Mouse (Mus musculus) heart, embryonic 14.5 days (tissue): ENCODE results near the gene Acod1. TPM values are rescaled to one million over a fixed set of nuclear protein-coding genes. Genes with fewer than 3 reads are reported as not detected.
A peak's percentile ranks its signal among the peaks of the same experiment; 100 is the strongest.

Experiments
- ATAC-seq: fragments of 200-750 bp; cut with Nextera tagmentation; 2 replicates; pipeline ENCODE4 v1.8.0; 2017; ENCODE audit warnings: low read depth, moderate TSS enrichment; ENCODE audit not compliant: insufficient number of reproducible peaks, insufficient read depth, low FRiP score
- H3K27ac ChIP-seq, 2 experiments: fragments of 200-500 bp in 1 of 2; fragments of 300-500 bp in 1 of 2; sonication (generic) in 1 of 2; replicated peaks in 1 of 2; 2 replicates each; pipeline ENCODE4 v1.5.1; 2012 to 2014; ENCODE audit warnings: low read depth in 2 of 2, low read length in 2 of 2, control low read depth in 1 of 2, mild to moderate bottlenecking in 1 of 2, mixed read lengths in 1 of 2; ENCODE audit not compliant: control insufficient read depth in 1 of 2, insufficient read depth in 1 of 2
- H3K27me3 ChIP-seq: fragments of 300-500 bp; sonication (generic); 2 replicates; pipeline ENCODE4 v1.6.1; 2014; ENCODE audit warnings: mild to moderate bottlenecking, low read length, control low read depth; ENCODE audit not compliant: control insufficient read depth, insufficient read depth
- H3K36me3 ChIP-seq: fragments of 300-500 bp; sonication (generic); 2 replicates; pipeline ENCODE4 v1.6.1; 2014; ENCODE audit warnings: mild to moderate bottlenecking, control low read depth, low read length, mixed read lengths; ENCODE audit not compliant: control insufficient read depth, insufficient read depth
- H3K4me1 ChIP-seq, 2 experiments: fragments of 200-500 bp in 1 of 2; fragments of 300-500 bp in 1 of 2; sonication (generic) in 1 of 2; 2 replicates each; pipeline ENCODE4 v1.6.1; 2012 to 2014; ENCODE audit warnings: low read length in 2 of 2, control low read depth in 1 of 2, mixed read lengths in 1 of 2; ENCODE audit not compliant: control insufficient read depth in 2 of 2, insufficient read depth in 2 of 2
- H3K4me2 ChIP-seq: fragments of 300-500 bp; sonication (generic); 2 replicates; pipeline ENCODE4 v1.6.1; 2014; ENCODE audit warnings: mild to moderate bottlenecking, low read length
- H3K4me3 ChIP-seq, 2 experiments: fragments of 200-500 bp in 1 of 2; fragments of 300-500 bp in 1 of 2; sonication (generic) in 1 of 2; 2 replicates each; pipeline ENCODE4 v1.5.1; 2012 to 2014; ENCODE audit warnings: low read length in 2 of 2, mild to moderate bottlenecking in 2 of 2, control low read depth in 1 of 2, low read depth in 1 of 2, moderate library complexity in 1 of 2; ENCODE audit not compliant: control insufficient read depth in 1 of 2, insufficient read depth in 1 of 2
- H3K9ac ChIP-seq: fragments of 300-500 bp; sonication (generic); 2 replicates; pipeline ENCODE4 v1.6.1; 2014; ENCODE audit warnings: mild to moderate bottlenecking, low read length
- H3K9me3 ChIP-seq: fragments of 300-500 bp; sonication (generic); 2 replicates; pipeline ENCODE4 v1.6.1; 2016; ENCODE audit warnings: low read length, control low read depth; ENCODE audit not compliant: control insufficient read depth
- WGBS: fragments of 180-500 bp; shearing (Covaris S2); extraction: QIAGEN DNeasy Blood & Tissue Kit; methylation state at CpG from one replicate; pipeline ENCODE4 v1.1.7; 2014; 5-methylcytosine and 5-hydroxymethylcytosine counted together
- polyA plus RNA-seq: library from polyadenylated mRNA; unstranded; fragments of >200 nt; fragmentation: Nextera tagmentation; extraction: Ambion mirVana; gene quantifications from 2 replicates; pipeline ENCODE4 v1.2.1, GENCODE M21; 2014

Gene Acod1
- 0.09 TPM in 1 of 2 replicates, not detected in the other for polyA plus RNA-seq

DNA sequence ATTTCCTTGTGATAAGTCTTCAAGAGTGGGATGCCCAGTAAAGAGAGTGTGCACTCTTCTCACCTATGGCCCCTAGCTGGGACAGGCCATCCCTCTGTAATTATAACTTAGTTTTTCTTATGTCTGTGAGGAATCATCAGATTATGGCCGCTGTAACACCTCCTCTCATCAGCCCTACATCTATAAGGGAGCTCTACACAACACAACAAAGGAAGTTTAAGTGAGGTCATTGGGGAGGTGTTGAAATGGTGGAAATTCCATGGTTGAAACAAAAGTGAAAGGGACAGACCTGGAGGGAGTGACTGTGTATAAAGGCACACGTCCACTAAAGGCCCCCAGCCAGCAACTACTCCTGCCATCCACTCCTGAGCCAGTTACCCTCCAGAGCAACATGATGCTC lies at the start of gene Acod1:
Gene Acod1 (plus strand): TSS at position 301 of the 400 bp plus-strand sequence.
- Histone ChIP-seq H3K4me2 (no peak within 1 kb of the TSS), H3K27ac (no peak within 1 kb of the TSS), H3K36me3 (no peaks in the 10 kb centered on the region), H3K4me3 (no peak within 1 kb of the TSS), H3K27me3 (no peaks in the 10 kb centered on the region), H3K9me3 (no peaks in the 10 kb centered on the region), H3K4me1 (no peaks in the 10 kb centered on the region), H3K9ac (no peak within 1 kb of the TSS)
- ATAC-seq: no peak
- 57% methylated on average over 2 of the region's 2 CpGs for WGBS

- Histone ChIP-seq H3K9me3 (no peaks in the 10 kb centered on the region), H3K36me3 (no peaks in the 10 kb centered on the region), H3K9ac (no peak overlapping the region), H3K4me2 (no peak overlapping the region), H3K27ac (no peak overlapping the region), H3K4me1 (no peaks in the 10 kb centered on the region), H3K4me3 (no peak overlapping the region), H3K27me3 (no peaks in the 10 kb centered on the region)
- 82% methylated on average over 4 of the region's 4 CpGs for WGBS
- ATAC-seq: no peak
Observed at GRCm38 (mm10) chr14:103007737-103008136, 39.0 kb upstream of the Acod1 start.

DNA sequence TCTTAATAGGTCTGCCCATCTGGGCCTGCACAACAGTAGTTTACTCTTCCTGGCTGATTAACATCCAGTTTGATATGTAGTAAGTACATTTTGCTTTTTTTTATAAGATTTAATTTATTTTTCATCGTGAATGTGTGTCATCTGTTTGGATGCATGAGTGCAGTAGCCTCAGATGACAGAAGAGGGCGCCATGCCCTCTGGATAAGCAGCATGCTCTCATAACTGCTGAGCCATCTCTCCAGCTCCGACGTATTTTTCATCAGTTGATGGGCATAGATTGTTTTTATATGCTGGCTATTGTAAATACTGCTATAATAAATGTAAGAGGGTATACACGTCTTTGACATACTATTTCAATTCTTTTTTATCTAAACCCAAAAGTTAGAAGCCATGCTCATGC lies 35.0 kb upstream of the Acod1 start:
- Histone ChIP-seq H3K27me3 (no peaks in the 10 kb centered on the region), H3K4me3 (no peak overlapping the region), H3K4me2 (no peak overlapping the region), H3K4me1 (no peaks in the 10 kb centered on the region), H3K9ac (no peak overlapping the region), H3K9me3 (no peaks in the 10 kb centered on the region), H3K27ac (no peak overlapping the region), H3K36me3 (no peaks in the 10 kb centered on the region)
- 41% methylated on average over 5 of the region's 5 CpGs for WGBS
- ATAC-seq: no peak

- no peaks in the 10 kb centered on the region for H3K4me1 ChIP-seq
Observed at GRCm38 (mm10) chr14:103012563-103013150, 34.1 kb upstream of the Acod1 start.

GRCm38 (mm10) chr14:103017009-103017408 lies 29.8 kb upstream of the Acod1 start:
- no peak overlapping the region for H3K9ac ChIP-seq
- H3K36me3 ChIP-seq: no peaks in the 10 kb centered on the region
- no peak for ATAC-seq
- no peak overlapping the region for H3K4me3 ChIP-seq
- no peaks in the 10 kb centered on the region for H3K9me3 ChIP-seq
- no peaks in the 10 kb centered on the region for H3K27me3 ChIP-seq
- H3K27ac ChIP-seq: no peak overlapping the region
- H3K4me2 ChIP-seq: no peak overlapping the region
- WGBS: 49% methylated on average over 5 of the region's 5 CpGs
- no peaks in the 10 kb centered on the region for H3K4me1 ChIP-seq

More at GRCm38 (mm10) chr14:103012563-103013150, 34.1 kb upstream of the Acod1 start:
- Histone ChIP-seq H3K4me3 (no peak overlapping the region), H3K36me3 (no peaks in the 10 kb centered on the region), H3K4me2 (no peak overlapping the region), H3K9ac (no peak overlapping the region), H3K9me3 (no peaks in the 10 kb centered on the region), H3K27ac (no peak overlapping the region), H3K27me3 (no peaks in the 10 kb centered on the region)
- WGBS: 25% methylated on average over 4 of the region's 4 CpGs
- ATAC-seq: peak; percentile 77

GRCm38 (mm10) chr14:103020046-103020445 lies 26.7 kb upstream of the Acod1 start:
- Histone ChIP-seq H3K27me3 (no peaks in the 10 kb centered on the region), H3K9me3 (no peaks in the 10 kb centered on the region), H3K9ac (no peak overlapping the region), H3K4me2 (no peak overlapping the region), H3K4me3 (no peak overlapping the region), H3K27ac (no peak overlapping the region), H3K4me1 (no peaks in the 10 kb centered on the region), H3K36me3 (no peaks in the 10 kb centered on the region)
- no peak for ATAC-seq
- WGBS: 30% methylated on average over 2 of the region's 2 CpGs

DNA sequence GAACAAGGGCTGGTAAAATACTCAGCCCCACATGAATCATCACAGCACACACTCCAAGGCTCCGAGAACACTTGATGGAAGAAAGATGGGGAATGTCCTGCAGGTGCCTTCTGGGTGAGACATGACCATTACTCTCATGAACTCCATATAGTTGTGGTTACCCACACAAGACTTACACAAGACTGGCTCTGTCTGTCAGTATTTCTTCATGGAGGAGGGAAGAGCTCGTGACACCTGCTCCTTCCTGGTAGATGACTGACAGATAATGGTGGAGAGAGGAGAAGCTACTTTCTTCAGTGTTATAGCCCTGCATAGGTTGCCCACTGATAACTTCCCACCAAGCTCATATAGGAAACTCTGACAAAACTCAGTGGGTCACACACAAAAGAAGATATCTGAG lies 17.6 kb upstream of the Acod1 start:
- H3K27ac ChIP-seq: no peak overlapping the region
- H3K4me3 ChIP-seq: no peak overlapping the region
- no peaks in the 10 kb centered on the region; a peak in 1 of 4 replicates for H3K4me1 ChIP-seq
- no peaks in the 10 kb centered on the region for H3K27me3 ChIP-seq
- no peaks in the 10 kb centered on the region for H3K36me3 ChIP-seq
- H3K4me2 ChIP-seq: no peak overlapping the region
- no peak overlapping the region for H3K9ac ChIP-seq
- ATAC-seq: no peak
- no peaks in the 10 kb centered on the region for H3K9me3 ChIP-seq
- WGBS: 75% methylated on average over 2 of the region's 2 CpGs

DNA sequence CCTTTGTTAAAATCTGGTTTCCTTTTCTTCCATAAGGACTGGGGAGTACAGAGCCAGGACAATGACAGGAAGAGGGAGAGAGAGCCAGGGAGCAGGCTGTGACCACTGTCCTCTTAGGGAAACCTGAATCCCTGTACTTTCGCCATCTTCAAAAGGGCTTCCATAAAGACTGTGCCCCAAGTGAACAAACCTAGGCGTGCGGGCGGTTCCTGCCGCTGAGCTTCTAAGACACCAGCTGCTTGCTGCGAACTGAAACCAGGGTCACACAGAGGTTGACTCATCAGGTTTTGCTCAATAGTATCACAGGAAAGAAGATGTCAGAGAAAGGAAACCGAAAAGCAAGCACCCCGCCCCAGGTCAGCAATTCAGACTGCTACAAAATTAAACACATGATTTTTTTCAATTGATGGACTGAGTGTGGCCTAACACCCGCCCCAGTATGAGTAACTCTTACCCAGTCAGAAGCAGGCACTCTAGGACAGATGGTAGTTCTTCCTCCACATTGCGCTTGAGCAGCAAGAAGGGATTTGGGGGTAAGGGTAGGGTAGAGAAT lies 13.4 kb upstream of the Acod1 start:
- Histone ChIP-seq H3K9ac (no peak overlapping the region), H3K27ac (peak overlapping the region; percentile 45 to 76), H3K4me1 (no peaks in the 10 kb centered on the region; a peak in 1 of 4 replicates), H3K4me3 (no peak overlapping the region), H3K27me3 (no peaks in the 10 kb centered on the region), H3K4me2 (no peak overlapping the region), H3K9me3 (no peaks in the 10 kb centered on the region), H3K36me3 (no peaks in the 10 kb centered on the region)
- ATAC-seq: no peak
- WGBS: 58% methylated on average over 10 of the region's 10 CpGs
